11 mouse cellular contexts compared by ENCODE assay signal in genomic region chr19:37514811-37515292, GRCm38 (mm10). TPM values are rescaled to one million over a fixed set of nuclear protein-coding genes. Genes with fewer than 3 reads are reported as not detected.
A peak's percentile ranks its signal among the peaks of the same experiment; 100 is the strongest.
DNase-seq lines count a peak whose midpoint lies in the region; ATAC-seq and TF ChIP-seq lines count a peak whose summit lies in the region.
"Had no signal": no experiment of that assay in that cellular context is flagged by ENCODE, and none has a peak within 500 bp of the region (broad histone marks: within the 10 kb centered on the region; RNA-seq: fewer than 3 reads in every experiment).

No protein-coding gene starts in this region.

- WGBS in lung, embryonic 14.5 days = 44% methylated on average over 7 of the region's 7 CpGs

- no peak overlapping the region for H3K27ac ChIP-seq in lung, embryonic 14.5 days (ENCODE audit: low read depth)
- H3K27ac ChIP-seq: forebrain, embryonic 15.5 days; heart, adult 2 months; liver, embryonic 15.5 days had no signal

- no peaks in the 10 kb centered on the region for H3K27me3 ChIP-seq in lung, embryonic 14.5 days (ENCODE audit: insufficient read depth, low read length)
- H3K27me3 ChIP-seq: forebrain, embryonic 15.5 days had no signal

- no peak overlapping the region for H3K9ac ChIP-seq in lung, embryonic 14.5 days
- H3K9ac ChIP-seq: forebrain, embryonic 15.5 days; liver, embryonic 15.5 days had no signal

- TF ChIP-seq CTCF in lung, embryonic 14.5 days (IDR thresholded peaks at IDR 0.05; ENCODE audit: low read depth) = no peak

- DNase-seq in kidney, postnatal 14 days = peak; percentile 32
- no peak for DNase-seq in kidney, adult 9 months
- DNase-seq in Muller cell, postnatal 12 days (ENCODE audit: inconsistent ontology term) = peak; percentile 90
- DNase-seq in lung, embryonic 14.5 days = peak; percentile 54
- DNase-seq in natural killer cell, adult 2 months (ENCODE audit: low spot score in 2 of 2) = peak; percentile 26 to 41
- no peak for DNase-seq in thymus, postnatal 25 days
- no peak for DNase-seq in ovary, adult 18-20 months (ENCODE audit: low spot score)
- DNase-seq: heart, adult 2 months; right cerebral cortex, adult 18-20 months had no signal

- no peak overlapping the region for H3K4me3 ChIP-seq in lung, embryonic 14.5 days (ENCODE audit: low read depth, low read length)
- H3K4me3 ChIP-seq: forebrain, embryonic 15.5 days; heart, adult 2 months; liver, embryonic 15.5 days had no signal

- no peaks in the 10 kb centered on the region for H3K9me3 ChIP-seq in lung, embryonic 14.5 days (ENCODE audit: low read depth, low read length)
- H3K9me3 ChIP-seq: forebrain, embryonic 15.5 days; liver, embryonic 15.5 days had no signal

- no peak for ATAC-seq in lung, embryonic 14.5 days (ENCODE audit: insufficient read depth)
- ATAC-seq: forebrain, embryonic 15.5 days had no signal

- H3K4me1 ChIP-seq in lung, embryonic 14.5 days (ENCODE audit: insufficient read depth) = no peaks in the 10 kb centered on the region
- H3K4me1 ChIP-seq: forebrain, embryonic 15.5 days had no signal

- no peaks in the 10 kb centered on the region for H3K36me3 ChIP-seq in lung, embryonic 14.5 days (ENCODE audit: insufficient read depth)
- H3K36me3 ChIP-seq: forebrain, embryonic 15.5 days; liver, embryonic 15.5 days had no signal

- H3K4me2 ChIP-seq in lung, embryonic 14.5 days = no peak overlapping the region
- H3K4me2 ChIP-seq: forebrain, embryonic 15.5 days; liver, embryonic 15.5 days had no signal

RNA-seq across cellular contexts. Expression of gene Exoc6, which starts 35.4 kb away (rescaled TPM):
- 11.6 and 13.2 TPM in 2 replicates for polyA plus RNA-seq in lung, embryonic 14.5 days (2014; fragmentation: Nextera tagmentation; extraction: Ambion mirVana)

Comparison
In these comparisons a context has a peak if more than half of its experiments do, and no peak if none do; other contexts are left out.
1. DNase-seq: peak in kidney, postnatal 14 days (single experiment), Muller cell, postnatal 12 days (single experiment), lung, embryonic 14.5 days (single experiment) and natural killer cell, adult 2 months (2 of 2); none in kidney, adult 9 months (single experiment), thymus, postnatal 25 days (single experiment) and ovary, adult 18-20 months (single experiment).